Mouse (Mus musculus): Measurements from ENCODE around the gene Lcmt2. TPM values are rescaled to one million over a fixed set of nuclear protein-coding genes. Genes with fewer than 3 reads are reported as not detected.

Lcmt2 gene
- total RNA-seq (2021): 10 to 100 TPM in 1 of 2 experiments, 1 to 10 TPM in 1; 8.9 to 11.7 TPM

DNA sequence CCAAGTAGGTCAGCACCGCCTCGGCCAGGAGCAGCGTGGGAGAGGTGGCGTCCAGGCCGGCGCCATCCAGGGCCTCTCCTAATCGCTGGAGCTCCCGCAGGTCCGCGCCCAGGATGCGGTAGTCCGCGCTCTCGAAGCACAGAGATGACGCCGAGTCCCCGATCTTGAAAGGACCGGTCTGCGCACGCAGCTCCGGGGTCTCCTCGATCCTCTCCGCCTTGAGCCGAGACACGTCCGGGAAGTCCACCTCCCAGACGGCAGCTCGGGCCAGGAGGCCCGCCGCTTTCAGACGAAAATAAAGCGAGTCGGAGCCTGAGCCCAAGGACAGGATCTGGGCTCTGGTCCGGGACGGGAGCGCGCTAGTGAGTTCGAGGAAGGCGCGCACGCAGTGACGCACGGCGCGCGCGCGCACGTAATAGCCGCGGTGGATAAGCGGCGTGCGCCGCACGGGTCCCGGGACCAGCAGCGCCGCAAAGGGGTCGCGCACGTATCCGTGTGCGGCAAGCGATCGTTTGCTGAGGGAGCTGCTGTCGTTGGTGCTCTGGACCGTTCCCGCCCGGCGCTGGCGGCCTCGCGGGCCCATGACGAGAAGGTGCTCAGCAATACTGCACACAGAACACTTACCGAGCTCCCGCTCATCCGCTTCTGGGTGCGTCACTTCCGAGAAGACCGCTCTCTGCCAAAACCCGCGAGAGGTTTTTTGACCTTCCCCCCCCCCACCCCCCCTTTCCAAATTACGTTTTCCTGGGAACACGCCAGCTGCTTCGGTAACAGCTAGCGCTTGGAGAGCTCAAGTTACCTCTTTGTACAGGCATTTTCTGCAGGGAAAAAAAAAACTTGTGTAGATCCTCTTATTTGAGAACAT is at the start of gene Lcmt2, which contains the start of gene Adal:
Lcmt2 (minus strand) TSS at position 636 of the 865 bp plus-strand sequence.
Adal (plus strand) TSS at position 411 of the 865 bp plus-strand sequence.
- intact Hi-C loops (cut with DNase I): loop anchor here (2.0 kb wide), 1 partner anchor 31 kb away; the partner anchor contains the start of genes Tubgcp4 and Zscan29

GRCm38 (mm10) chr2:121188530-121188929 is 48.1 kb upstream of the Lcmt2 start:
- intact Hi-C loops (cut with DNase I): no loop called here

More for the DNA sequence above, at the start of gene Lcmt2, which contains the start of gene Adal:
- DNase-seq: peak; percentile 90 to 98

GRCm38 (mm10) chr2:121184142-121184541 is 43.7 kb upstream of the Lcmt2 start:
- intact Hi-C loops (cut with DNase I): no loop called here

More at GRCm38 (mm10) chr2:121188530-121188929, 48.1 kb upstream of the Lcmt2 start:
- no peak for DNase-seq

GRCm38 (mm10) chr2:121183431-121183830 is 43.0 kb upstream of the Lcmt2 start:
- intact Hi-C loops (cut with DNase I): no loop called here
- DNase-seq: no peak

More at GRCm38 (mm10) chr2:121184142-121184541, 43.7 kb upstream of the Lcmt2 start:
- DNase-seq: no peak

DNA sequence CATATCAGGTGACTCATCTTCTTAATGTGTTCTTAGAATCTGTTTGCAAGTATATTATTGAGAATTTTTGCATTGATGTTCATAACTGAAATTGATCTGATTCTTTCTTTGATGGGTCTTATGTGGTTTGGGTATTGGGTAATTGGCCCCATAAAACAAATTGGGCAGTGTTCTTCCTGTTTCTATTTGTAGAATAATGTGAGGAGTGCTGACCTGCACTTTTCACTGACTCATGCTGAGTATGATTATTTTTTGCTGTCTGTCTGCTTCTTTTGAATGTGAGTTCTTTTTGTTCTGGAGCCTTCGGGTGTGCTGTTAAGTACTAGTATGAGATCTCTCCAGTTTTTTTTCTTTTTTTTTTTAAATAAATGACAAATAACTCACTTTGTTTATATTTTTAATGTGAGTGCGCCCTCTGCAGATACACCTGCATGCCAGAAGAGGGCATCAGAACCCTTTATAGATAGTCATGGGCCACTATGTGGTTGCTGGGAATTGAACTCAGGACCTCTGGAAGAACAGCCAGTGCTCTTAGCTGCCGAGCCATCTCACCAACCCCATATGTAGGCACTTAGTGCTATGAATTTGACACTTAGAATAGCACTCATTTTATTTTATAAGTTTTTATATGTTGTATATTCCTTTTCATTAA is 38.5 kb upstream of the Lcmt2 start:
- no peak for DNase-seq
- intact Hi-C loops (cut with DNase I): no loop called here

DNA sequence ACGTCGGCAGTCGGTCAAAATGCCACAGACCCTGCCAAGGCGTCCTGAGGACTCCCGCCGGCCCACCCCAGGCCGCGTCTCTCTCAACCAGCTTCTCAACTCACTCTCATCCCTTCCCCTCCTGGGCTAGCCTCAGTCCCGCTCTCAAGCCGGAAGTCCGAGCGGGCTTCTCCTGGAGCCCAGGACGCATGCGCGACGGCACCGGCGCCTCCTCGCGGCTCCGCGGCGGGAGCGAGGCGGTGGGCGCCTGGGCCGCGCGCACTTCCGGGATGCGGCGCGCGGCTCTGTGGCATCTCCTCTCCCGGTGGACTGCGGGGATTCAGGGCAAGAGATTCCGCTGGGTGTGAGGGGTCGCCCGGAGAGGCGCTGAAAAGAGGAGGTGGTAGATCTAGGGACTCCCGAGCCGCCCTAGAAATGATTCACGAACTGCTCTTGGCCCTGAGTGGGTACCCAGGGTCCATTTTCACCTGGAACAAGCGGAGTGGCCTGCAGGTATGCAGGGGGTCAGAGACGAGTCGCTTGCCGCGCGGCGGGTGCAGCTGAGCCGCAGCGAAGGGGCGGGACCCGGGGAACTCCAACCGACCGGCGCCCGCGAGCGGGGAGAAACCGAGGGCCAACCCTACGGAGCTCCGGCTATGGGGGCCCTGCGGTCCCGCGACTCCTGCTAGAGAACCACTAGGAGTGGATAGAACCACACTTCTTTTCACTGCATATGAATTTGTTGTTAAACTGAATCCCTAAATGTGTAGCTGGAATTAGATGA is 30.7 kb upstream of the Lcmt2 start, which contains the start of gene Zscan29:
Zscan29 (minus strand) TSS at position 146 of the 763 bp plus-strand sequence.
- intact Hi-C loops (cut with DNase I): loop anchor here (2.0 kb wide), 1 partner anchor 30 kb away; the partner anchor contains the start of genes Adal and Lcmt2

GRCm38 (mm10) chr2:121170481-121170971 is 30.1 kb upstream of the Lcmt2 start, which contains the start of gene Tubgcp4:
Tubgcp4 (plus strand) TSS chr2:121170654.
- intact Hi-C loops (cut with DNase I): loop anchor here (2.0 kb wide), 1 partner anchor 30 kb away; the partner anchor contains the start of genes Adal and Lcmt2
- peak in 1 of 2 experiments; percentile 61 for DNase-seq

More for the DNA sequence above, 30.7 kb upstream of the Lcmt2 start, which contains the start of gene Zscan29:
- DNase-seq: peak; percentile 89 to 92

DNA sequence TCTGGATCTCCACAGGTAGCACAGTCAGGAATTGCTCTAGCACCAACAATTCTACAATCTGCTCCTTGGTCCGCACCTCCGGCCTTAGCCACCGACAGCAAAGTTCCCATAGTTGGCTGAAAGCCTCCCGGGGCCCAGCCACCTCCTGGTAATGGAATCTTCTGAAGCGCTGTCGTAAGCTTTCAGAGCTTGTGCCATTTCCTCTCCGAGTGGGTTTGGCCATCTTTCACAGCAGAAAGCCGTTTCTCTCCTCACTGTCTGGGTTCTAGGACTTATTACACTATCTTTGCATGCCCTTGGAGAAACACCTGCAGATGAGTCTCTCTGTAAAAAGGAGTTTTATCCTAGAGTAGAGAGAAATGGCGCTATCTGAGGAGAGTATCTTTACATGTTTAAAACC is 29.4 kb upstream of the Lcmt2 start:
- DNase-seq: peak; percentile 40 to 49
- intact Hi-C loops (cut with DNase I): loop anchor here (2.0 kb wide), 1 partner anchor 29 kb away; the partner anchor contains the start of genes Adal and Lcmt2

- DNase-seq: no peak
- intact Hi-C loops (cut with DNase I): no loop called here
Observed at GRCm38 (mm10) chr2:121169173-121169572, 28.7 kb upstream of the Lcmt2 start.

DNA sequence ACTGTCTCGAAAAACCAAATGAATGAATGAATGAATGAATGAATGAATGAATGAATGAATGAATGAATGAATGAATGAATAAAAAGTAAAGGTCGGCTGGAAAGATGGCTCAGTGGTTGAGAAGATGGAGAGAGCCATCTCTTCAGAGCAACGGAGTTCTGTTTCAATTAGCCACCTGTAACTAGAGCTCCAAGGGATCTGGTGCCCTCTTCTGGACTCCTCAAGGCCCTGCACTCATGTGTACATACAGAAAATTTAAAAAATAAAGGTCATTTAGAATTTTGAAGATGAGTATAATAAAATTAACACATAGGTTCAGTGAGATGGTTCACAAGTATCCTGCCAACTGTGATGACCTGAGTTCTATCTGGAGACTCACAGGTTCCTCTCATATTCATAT is 12.6 kb upstream of the Lcmt2 start:
- intact Hi-C loops (cut with DNase I): no loop called here

DNA sequence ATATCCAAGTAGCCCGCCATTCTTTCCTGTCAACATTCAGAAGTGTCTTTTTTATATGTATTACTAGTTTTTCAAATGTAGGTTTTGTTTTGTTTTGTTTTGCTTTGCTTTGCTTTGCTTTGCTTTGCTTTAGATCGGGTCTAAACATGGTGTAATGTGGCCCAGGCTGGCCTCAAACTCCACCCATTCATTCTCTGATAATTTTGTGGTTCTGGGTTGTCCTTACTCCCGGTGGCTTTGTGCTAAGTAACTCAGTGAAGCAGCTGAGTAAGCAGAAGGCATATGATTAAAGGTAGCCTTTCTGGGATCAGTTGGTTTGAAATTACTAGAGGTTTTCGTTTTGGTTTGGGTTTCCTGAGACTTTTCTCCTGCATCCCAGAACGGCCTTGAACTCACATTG is 9.2 kb upstream of the Lcmt2 start:
- intact Hi-C loops (cut with DNase I): no loop called here
- no peak for DNase-seq

More for the DNA sequence above, 12.6 kb upstream of the Lcmt2 start:
- no peak for DNase-seq

DNA sequence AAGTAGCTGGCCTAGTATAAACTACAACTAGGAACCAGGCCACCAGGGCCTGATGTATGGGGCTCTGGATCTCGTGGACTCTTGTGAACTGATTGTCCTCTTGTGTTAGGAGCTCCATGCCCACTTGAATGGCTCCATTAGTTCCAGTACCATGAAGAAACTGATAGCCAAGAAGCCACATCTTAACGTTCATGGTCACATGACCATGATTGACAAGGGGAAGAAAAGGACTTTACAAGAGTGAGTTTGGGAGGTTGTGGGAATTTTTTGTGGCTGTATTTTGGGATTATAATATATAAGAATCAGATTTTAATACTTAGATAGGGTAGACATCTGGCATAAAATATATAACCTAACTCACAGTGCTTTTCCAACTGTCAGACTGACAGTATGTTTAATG is 2.0 kb upstream of the Lcmt2 start:
- intact Hi-C loops (cut with DNase I): no loop called here
- no peak for DNase-seq

GRCm38 (mm10) chr2:121141216-121142035 is 973 bp upstream of the Lcmt2 start:
- no peak for DNase-seq
- intact Hi-C loops (cut with DNase I): loop anchor here (2.0 kb wide), 1 partner anchor 29 kb away; the partner anchor contains the start of genes Tubgcp4 and Zscan29

GRCm38 (mm10) chr2:121139266-121140017 is 1.0 kb downstream of the Lcmt2 start:
- intact Hi-C loops (cut with DNase I): loop anchor here (2.0 kb wide), 1 partner anchor 31 kb away; the partner anchor contains the start of genes Tubgcp4 and Zscan29
- DNase-seq: peak; percentile 33 to 57

DNA sequence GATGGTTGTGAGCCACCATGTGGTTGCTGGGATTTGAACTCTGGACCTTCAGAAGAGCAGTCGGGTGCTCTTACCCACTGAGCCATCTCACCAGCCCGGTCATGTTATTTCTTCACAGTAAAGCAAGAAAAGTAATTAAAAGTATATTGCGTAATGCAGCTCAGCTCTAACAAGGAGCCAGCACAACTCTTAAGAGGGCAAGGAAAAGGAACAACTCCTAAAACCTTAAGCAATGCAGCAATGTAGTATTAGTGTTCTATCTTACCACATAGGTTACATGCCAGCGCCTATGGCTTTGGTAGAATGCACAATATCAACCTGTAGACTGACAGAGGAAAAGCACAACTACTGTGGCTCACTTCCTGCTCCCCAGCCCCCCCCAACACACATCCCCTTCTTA is 3.1 kb downstream of the Lcmt2 start:
- DNase-seq: no peak
- intact Hi-C loops (cut with DNase I): no loop called here

DNA sequence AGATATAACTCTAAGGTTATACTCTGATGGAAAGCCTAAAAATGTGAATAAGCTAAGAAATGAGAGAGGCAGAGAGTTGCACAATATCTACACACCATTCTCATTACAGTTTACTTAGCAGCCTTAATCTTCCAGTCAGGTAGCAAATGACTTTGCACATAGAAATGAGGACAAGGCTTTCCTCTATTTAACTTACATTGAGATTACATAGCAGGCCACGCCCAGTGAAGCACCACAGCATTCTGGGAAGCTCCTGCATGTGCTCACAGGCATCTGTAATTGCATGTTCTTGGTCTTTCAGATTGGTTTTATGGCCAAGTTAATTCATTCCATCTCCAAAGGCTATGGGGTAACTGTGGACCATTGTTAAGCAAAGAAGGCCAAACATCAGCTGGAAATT is 7.6 kb downstream of the Lcmt2 start:
- intact Hi-C loops (cut with DNase I): no loop called here
- DNase-seq: no peak

DNA sequence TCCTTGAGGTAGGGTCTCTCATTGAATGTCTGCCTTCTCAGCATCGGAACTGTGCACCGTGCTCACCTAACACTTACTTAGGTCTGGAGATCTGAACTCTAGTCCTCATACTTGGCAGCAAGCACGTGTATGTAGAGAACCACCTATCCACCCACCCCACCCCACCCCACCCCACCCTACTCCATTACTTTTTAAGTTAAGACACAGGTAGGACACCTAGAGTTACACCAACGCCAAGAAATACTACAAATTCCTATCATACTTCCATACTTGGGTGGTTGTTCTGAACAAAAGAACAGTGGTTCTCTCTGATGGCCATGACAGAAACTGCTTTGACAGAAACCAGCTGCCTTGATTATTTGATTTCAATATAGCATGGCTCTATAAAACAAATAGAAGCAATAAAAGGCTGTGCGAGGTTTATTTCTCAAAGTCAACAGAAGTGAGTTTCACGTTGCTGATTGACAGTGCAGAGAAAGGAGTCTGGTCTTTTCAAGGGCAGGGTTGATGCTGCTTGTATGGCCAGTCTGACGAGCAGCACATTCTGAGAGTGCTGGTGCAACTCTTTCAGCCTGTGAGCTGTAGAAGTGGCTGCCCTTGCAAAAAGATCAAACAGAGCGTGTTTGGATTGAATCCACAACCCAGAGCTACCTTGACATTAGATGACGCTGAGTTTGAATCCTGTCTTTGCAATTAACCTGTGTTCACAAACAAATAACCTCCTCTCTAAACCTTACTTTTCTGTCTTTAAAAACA is 11.4 kb downstream of the Lcmt2 start:
- no peak for DNase-seq
- intact Hi-C loops (cut with DNase I): no loop called here
